Mouse (Mus musculus): ENCODE measurements around the gene Pebp1.

DNA sequence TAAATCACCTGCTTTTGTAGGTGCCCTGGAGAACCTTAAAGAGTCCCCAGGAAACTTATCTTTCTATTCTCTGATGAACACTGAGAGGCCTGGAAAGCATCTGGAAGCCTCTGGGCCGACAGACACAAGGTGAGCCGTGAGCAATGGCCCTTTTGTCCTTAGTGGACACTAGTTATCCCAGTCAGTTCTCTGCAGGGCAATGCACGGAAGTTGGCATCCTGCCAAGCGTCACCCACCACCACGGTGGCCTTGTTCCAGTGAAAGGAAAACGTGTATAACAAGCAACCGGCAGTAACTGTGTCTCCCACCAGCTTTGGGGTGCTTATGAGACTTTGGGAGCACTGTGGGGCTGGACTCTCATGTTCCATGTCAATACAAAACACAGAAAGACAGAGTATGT lies 2.7 kb downstream of the Pebp1 start:
- TF ChIP-seq CTCF (IDR thresholded peaks at IDR 0.05; ENCODE audit: low read depth) (no peak), EP300 (optimal IDR thresholded peaks at IDR 0.05) (no peak)

Data from stomach, postnatal 0 days (tissue).